Mouse (Mus musculus) heart, embryonic 15.5 days (tissue): Measurements from ENCODE around the gene Fam178b. TPM values are rescaled to one million over a fixed set of nuclear protein-coding genes. Genes with fewer than 3 reads are reported as not detected.

Experiments used
- ATAC-seq: fragments of 200-750 bp; cut with Nextera tagmentation; replicated peaks from 2 replicates; pipeline ENCODE4 v1.8.0; 2017; ENCODE audit warnings: low read depth, moderate TSS enrichment; ENCODE audit not compliant: insufficient number of reproducible peaks, insufficient read depth, low FRiP score
- H3K27ac ChIP-seq: fragments of 300-500 bp; sonication (generic); 2 replicates; pipeline ENCODE4 v1.5.1; 2015; ENCODE audit warnings: mild to moderate bottlenecking, inconsistent platforms
- H3K27me3 ChIP-seq: fragments of 300-500 bp; sonication (generic); 2 replicates; pipeline ENCODE4 v1.6.1; 2015; ENCODE audit warnings: inconsistent platforms
- H3K36me3 ChIP-seq: fragments of 300-500 bp; sonication (generic); 2 replicates; pipeline ENCODE4 v1.6.1; 2015; ENCODE audit warnings: mild to moderate bottlenecking, inconsistent platforms
- H3K4me1 ChIP-seq: fragments of 300-500 bp; sonication (generic); replicated peaks from 2 replicates; pipeline ENCODE4 v1.6.1; 2015; ENCODE audit warnings: inconsistent platforms
- H3K4me2 ChIP-seq: fragments of 300-500 bp; sonication (generic); 2 replicates; pipeline ENCODE4 v1.6.1; 2015; ENCODE audit warnings: inconsistent platforms, mild to moderate bottlenecking, moderate library complexity
- H3K4me3 ChIP-seq: fragments of 300-500 bp; sonication (generic); 2 replicates; pipeline ENCODE4 v1.5.1; 2015; ENCODE audit warnings: mild to moderate bottlenecking, inconsistent platforms
- H3K9ac ChIP-seq: fragments of 300-500 bp; sonication (generic); 2 replicates; pipeline ENCODE4 v1.6.1; 2015; ENCODE audit warnings: mild to moderate bottlenecking, inconsistent platforms
- H3K9me3 ChIP-seq: fragments of 300-500 bp; sonication (generic); replicated peaks from 2 replicates; pipeline ENCODE4 v1.6.1; 2016; ENCODE audit warnings: inconsistent platforms
- WGBS: fragments of 180-500 bp; shearing (Covaris S2); methylation state at CpG from one replicate; pipeline ENCODE4 v1.1.7; 2015; ENCODE audit warnings: mixed read lengths; 5-methylcytosine and 5-hydroxymethylcytosine counted together
- polyA plus RNA-seq: library from polyadenylated mRNA; unstranded; fragments of >200 nt; fragmentation: Nextera tagmentation; extraction: Ambion mirVana; gene quantifications from 2 replicates; pipeline ENCODE4 v1.2.1, GENCODE M21; 2015

Gene Fam178b
- polyA plus RNA-seq, 1 experiment from 2014 or later, result 0.68 TPM

DNA sequence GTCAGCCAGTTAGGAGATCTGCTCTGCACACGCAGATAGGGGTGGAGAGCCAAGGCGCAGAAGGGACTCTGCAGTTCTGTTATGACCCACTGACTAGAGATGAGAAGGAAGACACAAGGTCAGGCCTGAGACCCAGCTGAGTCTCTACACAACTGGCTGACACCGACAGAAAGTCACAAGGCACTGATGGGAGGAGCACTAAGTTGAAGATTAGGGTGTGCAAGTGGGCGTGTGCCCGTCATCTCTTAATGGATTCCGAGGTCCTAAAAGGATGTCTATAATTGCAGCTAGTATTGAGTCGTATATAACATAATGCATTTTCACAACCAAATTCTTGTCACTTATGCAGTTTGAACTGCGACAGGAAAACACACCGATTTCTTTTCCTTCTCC, 38.4 kb downstream of the Fam178b start:
- H3K36me3 ChIP-seq, result no peaks in the 10 kb centered on the region
- H3K4me2 ChIP-seq, result no peak overlapping the region
- WGBS, result 77% methylated on average over 9 of the region's 9 CpGs
- H3K27ac ChIP-seq, result no peak overlapping the region
- no peaks in the 10 kb centered on the region for H3K9me3 ChIP-seq
- no peak for ATAC-seq
- no peak overlapping the region for H3K9ac ChIP-seq
- H3K27me3 ChIP-seq, result no peaks in the 10 kb centered on the region
- H3K4me3 ChIP-seq, result no peak overlapping the region
- peaks cover 7% of the 10 kb centered on the region; the same call in 1 of the 2 replicates for H3K4me1 ChIP-seq

DNA sequence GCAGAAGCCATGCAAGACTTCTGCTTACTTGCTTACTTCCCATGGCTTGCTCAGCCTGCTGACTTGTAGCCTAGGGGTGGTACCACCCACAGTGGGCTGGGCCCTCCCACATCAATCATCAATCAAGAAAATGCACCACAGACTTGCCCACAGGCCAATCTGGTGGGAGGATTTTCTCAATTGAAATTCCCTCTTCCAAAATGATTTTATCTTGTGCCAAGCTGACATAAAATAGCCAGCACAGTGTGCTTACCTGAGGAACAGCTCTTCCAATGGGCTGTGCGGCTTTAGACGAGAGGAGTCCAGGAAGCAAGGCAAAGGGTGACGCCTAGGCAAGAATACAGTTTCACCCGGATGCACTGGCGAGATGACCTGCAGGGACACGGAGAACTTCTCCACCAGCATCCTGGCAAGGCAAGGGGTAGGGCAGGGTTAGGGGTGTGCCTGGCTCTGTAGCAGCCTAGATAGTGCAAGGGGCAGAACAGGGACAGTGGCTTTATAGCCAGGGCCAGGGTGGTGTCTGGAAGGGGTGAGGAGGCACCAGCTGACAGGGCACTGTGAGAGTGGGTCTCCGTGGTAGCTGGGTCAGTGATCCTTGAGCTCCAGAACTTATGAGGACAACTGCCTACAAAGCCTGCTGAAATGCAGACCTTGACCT, 38.9 kb downstream of the Fam178b start:
- Histone ChIP-seq H3K27me3 (no peaks in the 10 kb centered on the region), H3K4me3 (no peak overlapping the region), H3K4me1 (peaks cover 7% of the 10 kb centered on the region; the same call in 1 of the 2 replicates), H3K4me2 (no peak overlapping the region), H3K27ac (no peak overlapping the region), H3K9ac (no peak overlapping the region), H3K9me3 (no peaks in the 10 kb centered on the region), H3K36me3 (no peaks in the 10 kb centered on the region)
- no peak for ATAC-seq
- 86% methylated on average over 7 of the region's 7 CpGs for WGBS

DNA sequence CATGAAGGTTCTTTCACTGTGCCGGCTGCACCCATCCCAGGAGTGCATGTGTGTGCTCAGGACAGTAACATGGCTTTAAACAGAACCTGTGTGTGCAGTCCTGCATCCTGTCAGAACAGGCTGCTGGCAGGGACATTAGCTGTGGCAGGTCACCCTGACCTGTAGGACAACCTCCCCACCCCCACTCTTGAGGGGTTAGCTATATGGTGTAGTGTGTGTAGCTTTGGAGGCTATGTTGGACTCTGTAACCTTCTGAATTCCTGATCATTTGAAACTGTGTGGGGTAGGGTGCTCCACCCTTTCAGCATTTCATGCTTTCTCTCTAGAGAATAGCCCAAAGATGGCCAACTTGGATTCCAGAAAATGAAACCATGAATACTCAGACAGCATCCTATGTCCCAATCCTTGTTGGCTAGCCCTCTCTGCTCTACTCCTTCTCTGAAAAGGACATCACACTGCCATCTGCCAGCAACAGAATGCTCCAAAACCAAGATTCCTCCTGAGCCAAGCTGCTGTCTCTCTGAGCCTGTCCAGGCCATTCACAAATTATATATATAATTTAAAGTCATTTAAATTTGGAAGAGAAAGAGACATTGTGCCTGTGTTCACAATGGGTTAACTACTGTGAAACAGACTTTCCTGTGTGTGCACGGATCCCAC, 47.0 kb downstream of the Fam178b start:
- H3K4me2 ChIP-seq, result no peak overlapping the region
- 57% methylated on average over 2 of the region's 2 CpGs for WGBS
- no peaks in the 10 kb centered on the region for H3K27me3 ChIP-seq
- no peak overlapping the region for H3K4me3 ChIP-seq
- H3K9ac ChIP-seq, result no peak overlapping the region
- no peaks in the 10 kb centered on the region for H3K36me3 ChIP-seq
- peaks cover 30% of the 10 kb centered on the region for H3K4me1 ChIP-seq
- peak overlapping the region; percentile 61 for H3K27ac ChIP-seq
- no peak for ATAC-seq
- H3K9me3 ChIP-seq, result no peaks in the 10 kb centered on the region

DNA sequence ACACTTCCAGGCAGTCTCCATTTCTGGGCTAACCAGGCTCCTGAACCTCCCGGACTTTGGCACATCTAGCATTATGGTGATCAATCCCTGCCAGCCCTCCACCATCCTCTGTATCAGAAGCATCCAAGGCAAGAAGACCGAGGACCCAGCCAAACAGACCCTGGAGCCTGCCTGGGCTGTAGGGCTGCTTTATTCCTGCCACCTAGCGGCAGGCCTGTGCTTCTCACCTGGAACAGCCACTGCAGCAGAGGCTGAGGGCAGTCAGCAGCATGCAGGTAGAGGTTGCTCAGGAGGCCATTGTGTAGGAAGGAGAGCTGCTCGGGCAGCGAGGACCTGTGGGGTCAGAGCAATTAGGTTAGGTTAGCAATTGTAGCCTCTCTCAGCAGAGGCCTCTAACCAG, 48.0 kb downstream of the Fam178b start:
- ATAC-seq, result no peak
- H3K9me3 ChIP-seq, result no peaks in the 10 kb centered on the region
- H3K27ac ChIP-seq, result no peak overlapping the region
- H3K4me1 ChIP-seq, result peaks cover 29% of the 10 kb centered on the region
- no peaks in the 10 kb centered on the region for H3K36me3 ChIP-seq
- H3K9ac ChIP-seq, result no peak overlapping the region
- H3K4me2 ChIP-seq, result no peak overlapping the region
- 20% methylated on average over 5 of the region's 5 CpGs for WGBS
- no peaks in the 10 kb centered on the region for H3K27me3 ChIP-seq
- H3K4me3 ChIP-seq, result no peak overlapping the region

DNA sequence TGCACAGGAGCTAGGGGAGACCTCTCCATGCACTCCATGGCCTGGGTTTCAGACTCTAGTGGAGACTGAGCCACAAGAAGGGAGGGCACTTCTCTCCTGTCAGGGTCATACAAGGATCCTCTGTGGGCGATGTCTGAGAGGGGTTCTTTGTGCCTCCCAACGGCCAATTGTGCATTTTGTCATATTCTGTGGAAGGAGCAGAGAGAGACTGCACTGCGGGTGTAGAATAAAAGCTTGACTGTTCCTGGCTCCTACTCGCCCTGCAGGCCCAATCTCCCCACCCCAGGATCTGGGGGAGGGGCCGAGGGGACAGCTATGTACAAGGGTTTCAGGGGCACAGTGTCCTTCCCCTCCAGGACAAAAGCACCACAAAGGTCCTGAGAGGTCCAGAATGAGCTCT, 49.1 kb downstream of the Fam178b start:
- Histone ChIP-seq H3K36me3 (no peaks in the 10 kb centered on the region), H3K4me1 (peaks cover 29% of the 10 kb centered on the region), H3K4me2 (no peak overlapping the region), H3K27me3 (no peaks in the 10 kb centered on the region), H3K27ac (no peak overlapping the region), H3K9me3 (no peaks in the 10 kb centered on the region), H3K4me3 (no peak overlapping the region), H3K9ac (no peak overlapping the region)
- 73% methylated on average over 5 of the region's 5 CpGs for WGBS
- ATAC-seq, result no peak

DNA sequence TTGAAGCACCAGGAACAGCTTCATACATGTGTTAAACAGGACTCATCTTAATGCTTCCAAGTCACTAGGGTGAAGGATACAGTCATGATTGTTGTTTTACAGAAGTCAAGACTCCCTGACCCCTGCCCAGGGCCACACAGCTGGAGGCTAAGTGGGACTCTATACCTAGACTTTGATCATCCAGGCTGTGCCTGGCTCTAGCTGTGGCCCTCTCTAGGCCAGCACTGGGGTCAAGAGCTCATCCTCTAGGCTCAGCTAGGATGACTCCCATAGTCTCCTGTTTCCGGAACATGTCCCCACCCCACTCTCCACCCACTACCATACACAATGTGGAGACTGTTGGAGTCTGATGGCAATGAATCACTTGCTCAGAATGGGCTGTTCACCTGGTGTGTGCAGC, 50.1 kb downstream of the Fam178b start:
- Histone ChIP-seq H3K9me3 (no peaks in the 10 kb centered on the region), H3K9ac (no peak overlapping the region), H3K27me3 (no peaks in the 10 kb centered on the region), H3K4me2 (no peak overlapping the region), H3K27ac (no peak overlapping the region), H3K4me3 (no peak overlapping the region), H3K36me3 (no peaks in the 10 kb centered on the region), H3K4me1 (peaks cover 36% of the 10 kb centered on the region)
- no peak for ATAC-seq
- WGBS, result 92% methylated on average over 1 of the region's 1 CpGs

DNA sequence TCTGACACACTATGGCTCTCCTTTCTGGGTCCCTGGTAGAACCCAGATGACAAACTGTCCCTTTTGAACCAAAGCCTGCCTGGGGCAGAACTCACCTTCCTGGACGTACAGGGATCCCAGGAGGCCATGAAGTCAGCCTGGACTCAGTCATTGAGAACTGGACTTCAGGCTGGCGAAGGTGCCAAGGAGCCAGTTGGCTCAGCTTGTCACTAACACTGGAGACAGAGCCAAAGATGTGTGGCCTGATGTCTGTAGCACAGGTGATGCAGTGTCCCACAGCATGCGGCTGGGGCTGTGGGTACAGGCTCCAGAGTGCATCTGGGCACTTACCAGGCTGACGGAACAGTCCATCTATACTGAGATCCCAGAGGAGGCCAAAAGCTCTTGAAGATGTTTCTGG, 50.9 kb downstream of the Fam178b start:
- Histone ChIP-seq H3K27me3 (no peaks in the 10 kb centered on the region), H3K27ac (no peak overlapping the region), H3K4me3 (no peak overlapping the region), H3K9me3 (no peaks in the 10 kb centered on the region), H3K9ac (no peak overlapping the region), H3K4me1 (peaks cover 35% of the 10 kb centered on the region), H3K4me2 (no peak overlapping the region), H3K36me3 (no peaks in the 10 kb centered on the region)
- 86% methylated on average over 4 of the region's 4 CpGs for WGBS
- no peak for ATAC-seq

DNA sequence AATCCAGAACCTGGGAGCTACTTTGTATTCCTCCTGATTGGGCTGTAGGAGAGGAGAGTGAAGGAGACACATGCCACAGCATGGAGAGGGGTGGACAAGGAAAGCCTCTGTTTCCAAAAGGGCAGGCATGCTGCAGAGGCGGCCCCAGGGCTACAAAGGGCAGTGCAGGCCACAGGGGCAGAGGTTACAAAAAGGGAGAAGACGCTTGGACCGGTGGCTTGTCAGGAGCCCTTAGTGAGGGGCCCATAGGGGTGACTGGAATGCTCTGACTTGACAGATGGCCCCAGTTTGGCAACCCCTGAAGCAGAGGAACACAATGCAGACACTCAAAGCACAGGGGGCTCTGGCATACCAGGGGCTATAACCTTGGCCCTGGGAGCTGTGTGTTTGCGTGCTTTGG, 51.6 kb downstream of the Fam178b start:
- no peak for ATAC-seq
- H3K9me3 ChIP-seq, result no peaks in the 10 kb centered on the region
- no peak overlapping the region for H3K4me3 ChIP-seq
- no peak overlapping the region for H3K9ac ChIP-seq
- no peaks in the 10 kb centered on the region for H3K27me3 ChIP-seq
- no peak overlapping the region for H3K27ac ChIP-seq
- H3K36me3 ChIP-seq, result no peaks in the 10 kb centered on the region
- 34% methylated on average over 4 of the region's 4 CpGs for WGBS
- H3K4me1 ChIP-seq, result peaks cover 28% of the 10 kb centered on the region
- no peak overlapping the region for H3K4me2 ChIP-seq

DNA sequence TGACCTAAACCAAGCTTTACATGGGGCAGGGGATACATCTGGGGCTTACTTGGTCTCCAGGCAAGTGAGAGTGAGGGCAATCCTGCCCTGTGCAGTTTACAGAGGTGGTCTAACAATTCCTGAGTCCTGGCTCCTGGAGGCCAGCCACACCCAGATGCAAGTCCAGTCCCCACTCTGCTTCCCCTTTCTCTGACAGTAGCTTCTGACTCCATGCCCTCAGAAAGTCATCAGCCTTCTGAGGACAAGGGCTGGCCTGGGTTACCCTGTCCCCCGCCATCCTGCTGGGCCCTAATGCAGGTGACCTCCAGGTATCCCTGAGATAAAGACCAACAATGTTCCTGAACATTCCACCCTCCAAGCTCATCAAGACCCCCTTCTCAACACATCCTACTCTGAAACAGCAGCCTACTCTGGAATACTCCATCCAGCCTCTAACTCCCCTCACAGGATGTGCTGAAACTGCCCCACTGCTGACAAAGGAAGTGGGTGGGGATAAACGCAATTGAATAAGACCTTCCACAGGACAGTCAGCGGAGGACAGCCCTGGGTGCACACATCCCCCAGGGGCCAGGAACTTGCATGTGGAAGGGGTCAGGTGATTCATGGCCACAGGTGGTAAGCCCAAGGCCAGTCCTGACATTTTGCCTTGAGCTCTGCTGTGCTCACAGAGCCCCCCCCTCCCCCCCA, 52.8 kb downstream of the Fam178b start:
- H3K36me3 ChIP-seq, result no peaks in the 10 kb centered on the region
- ATAC-seq, result no peak
- no peak overlapping the region for H3K9ac ChIP-seq
- no peaks in the 10 kb centered on the region for H3K9me3 ChIP-seq
- H3K4me1 ChIP-seq, result peaks cover 17% of the 10 kb centered on the region
- H3K27ac ChIP-seq, result no peak overlapping the region
- H3K27me3 ChIP-seq, result no peaks in the 10 kb centered on the region
- 57% methylated on average over 3 of the region's 3 CpGs for WGBS
- no peak overlapping the region for H3K4me3 ChIP-seq
- no peak overlapping the region for H3K4me2 ChIP-seq

DNA sequence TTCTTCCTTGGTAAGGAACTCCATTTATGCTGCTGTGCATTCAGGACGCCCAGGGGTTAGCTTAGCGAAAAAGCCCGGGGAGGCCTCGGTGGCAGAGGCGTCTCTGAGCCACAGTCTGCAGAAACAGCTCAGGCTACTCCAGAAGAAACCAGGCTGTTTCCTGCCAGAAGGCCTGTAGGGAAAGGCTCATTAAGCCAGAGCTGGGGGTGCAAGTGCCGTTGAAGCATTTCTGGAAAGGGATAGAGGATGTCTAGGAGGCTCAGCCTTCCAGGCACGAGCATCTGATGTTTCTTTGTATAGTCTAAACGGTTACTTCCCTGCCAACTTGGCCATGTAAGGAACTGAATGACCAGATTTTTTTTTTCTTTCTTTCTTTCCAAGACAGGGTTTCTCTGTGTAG, 54.4 kb downstream of the Fam178b start:
- Histone ChIP-seq H3K4me3 (no peak overlapping the region), H3K9me3 (no peaks in the 10 kb centered on the region), H3K4me1 (peaks cover 17% of the 10 kb centered on the region), H3K27me3 (no peaks in the 10 kb centered on the region), H3K36me3 (no peaks in the 10 kb centered on the region), H3K27ac (0 out of 2 replicates have a peak overlapping the region, but pooled peaks have one; percentile 41), H3K4me2 (no peak overlapping the region), H3K9ac (no peak overlapping the region)
- 46% methylated on average over 8 of the region's 8 CpGs for WGBS
- ATAC-seq, result no peak

DNA sequence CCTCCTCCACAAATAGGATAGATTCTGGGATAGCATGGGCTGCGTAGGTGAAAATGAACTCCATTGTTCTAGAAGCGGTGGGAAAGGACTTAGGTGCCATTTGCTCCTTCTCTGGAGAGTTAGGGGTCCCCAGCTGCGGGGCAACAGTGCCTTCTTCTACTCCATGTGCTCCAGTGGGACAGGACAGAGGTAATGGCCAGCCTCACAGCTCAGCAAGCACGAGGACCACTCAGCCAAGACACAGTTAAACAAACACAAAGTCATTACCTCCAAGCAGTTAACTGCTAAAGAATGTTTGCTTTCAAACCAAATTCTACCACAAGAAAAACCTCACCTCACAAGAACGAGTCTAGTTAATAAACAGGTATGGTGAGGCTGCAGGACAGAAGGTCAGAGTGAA, 57.5 kb downstream of the Fam178b start:
- H3K36me3 ChIP-seq, result no peaks in the 10 kb centered on the region
- 75% methylated on average over 5 of the region's 5 CpGs for WGBS
- ATAC-seq, result no peak
- no peak overlapping the region for H3K4me2 ChIP-seq
- no peak overlapping the region for H3K27ac ChIP-seq
- H3K9ac ChIP-seq, result no peak overlapping the region
- peaks cover 9% of the 10 kb centered on the region; the same call in 1 of the 2 replicates for H3K4me1 ChIP-seq
- H3K4me3 ChIP-seq, result no peak overlapping the region
- H3K9me3 ChIP-seq, result no peaks in the 10 kb centered on the region
- H3K27me3 ChIP-seq, result no peaks in the 10 kb centered on the region
